Mouse (Mus musculus): ENCODE results near the gene Cnr2. TPM values are rescaled to one million over a fixed set of nuclear protein-coding genes. Genes with fewer than 3 reads are reported as not detected.
A peak's percentile ranks its signal among the peaks of the same experiment; 100 is the strongest.

Cnr2 gene
- polyA plus RNA-seq, 1 experiment from 2014 or later, result 0.29 TPM

DNA sequence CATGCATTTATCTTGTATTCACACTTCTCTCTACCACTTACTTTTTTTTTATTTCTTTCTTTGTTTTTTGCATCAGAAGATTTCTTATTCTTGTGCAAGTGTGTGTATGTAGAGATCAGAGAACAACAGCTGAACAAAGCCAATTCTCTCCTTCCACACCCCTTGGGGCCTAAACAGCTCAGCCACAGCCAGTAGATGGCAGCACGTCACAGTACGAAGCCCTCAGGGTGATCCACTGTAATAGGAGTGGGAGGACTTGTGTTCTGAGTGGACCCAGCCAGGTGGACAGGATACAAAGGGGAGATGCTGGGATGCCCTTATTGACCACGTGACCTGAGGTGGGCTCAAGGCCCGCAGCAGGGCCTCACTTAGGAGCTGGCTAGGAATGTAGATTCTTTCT lies 5.3 kb upstream of the Cnr2 start:
- Histone ChIP-seq H3K27me3 (replicated peaks) (no peaks in the 10 kb centered on the region), H3K4me1 (peaks cover 2% of the 10 kb centered on the region), H3K36me3 (no peaks in the 10 kb centered on the region), H3K4me3 (no peak overlapping the region), H3K9ac (no peak overlapping the region), H3K4me2 (no peak overlapping the region), H3K27ac (replicated peaks) (no peak overlapping the region), H3K9me3 (no peaks in the 10 kb centered on the region)
- peak; percentile 64 for ATAC-seq (ENCODE audit: extremely low read depth, insufficient number of reproducible peaks, low FRiP score, low TSS enrichment)
- 5% methylated on average over 4 of the region's 4 CpGs for WGBS

GRCm38 (mm10) chr4:135891539-135891938 lies 3.7 kb upstream of the Cnr2 start:
- no peak for ATAC-seq (ENCODE audit: extremely low read depth, insufficient number of reproducible peaks, low FRiP score, low TSS enrichment)
- Histone ChIP-seq H3K27me3 (replicated peaks) (no peaks in the 10 kb centered on the region), H3K27ac (replicated peaks) (no peak overlapping the region), H3K4me3 (no peak overlapping the region), H3K36me3 (no peaks in the 10 kb centered on the region), H3K4me2 (no peak overlapping the region), H3K9ac (no peak overlapping the region), H3K4me1 (peaks cover 9% of the 10 kb centered on the region), H3K9me3 (no peaks in the 10 kb centered on the region)
- WGBS, result 84% methylated on average over 2 of the region's 2 CpGs

- H3K4me2 ChIP-seq, result no peak overlapping the region
- no peak for ATAC-seq (ENCODE audit: extremely low read depth, insufficient number of reproducible peaks, low FRiP score, low TSS enrichment)
- peaks cover 10% of the 10 kb centered on the region for H3K4me1 ChIP-seq
- H3K9ac ChIP-seq, result 0 out of 2 replicates have a peak overlapping the region, but pooled peaks have one; percentile 58
- H3K9me3 ChIP-seq, result no peaks in the 10 kb centered on the region
- WGBS, result 15% methylated on average over 4 of the region's 4 CpGs
- H3K27me3 ChIP-seq (replicated peaks), result no peaks in the 10 kb centered on the region
- H3K27ac ChIP-seq (replicated peaks), result no peak overlapping the region
- H3K4me3 ChIP-seq, result no peak overlapping the region
- H3K36me3 ChIP-seq, result no peaks in the 10 kb centered on the region
These were observed 2.3 kb upstream of the Cnr2 start for GRCm38 (mm10) chr4:135892884-135893283.

DNA sequence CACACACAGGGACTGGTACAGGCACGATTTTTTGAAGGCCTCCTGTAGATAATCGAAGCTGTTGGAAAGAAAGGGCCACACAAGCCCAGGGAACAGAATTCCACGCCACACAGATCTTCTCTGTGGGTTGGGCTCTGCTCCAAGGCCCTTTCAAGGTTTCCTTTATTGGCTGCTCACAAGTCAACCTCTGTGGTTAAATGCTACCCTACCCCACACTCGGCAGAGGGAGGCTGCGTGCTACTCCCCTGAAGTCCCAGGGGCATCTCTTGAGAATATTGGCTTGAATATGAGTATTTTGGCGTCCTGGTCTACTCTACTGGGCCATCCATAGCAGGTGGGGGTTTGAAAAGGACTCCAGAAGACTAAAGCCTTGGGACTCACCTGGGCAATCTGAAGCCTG lies 963 bp downstream of the Cnr2 start:
- WGBS, result 67% methylated on average over 6 of the region's 6 CpGs
- no peaks in the 10 kb centered on the region for H3K36me3 ChIP-seq
- ATAC-seq (ENCODE audit: extremely low read depth, insufficient number of reproducible peaks, low FRiP score, low TSS enrichment), result no peak
- no peak overlapping the region for H3K9ac ChIP-seq
- H3K27ac ChIP-seq (replicated peaks), result no peak overlapping the region
- peaks cover 19% of the 10 kb centered on the region for H3K4me1 ChIP-seq
- no peak overlapping the region for H3K4me3 ChIP-seq
- no peaks in the 10 kb centered on the region for H3K27me3 ChIP-seq (replicated peaks)
- H3K9me3 ChIP-seq, result no peaks in the 10 kb centered on the region
- H3K4me2 ChIP-seq, result no peak overlapping the region

DNA sequence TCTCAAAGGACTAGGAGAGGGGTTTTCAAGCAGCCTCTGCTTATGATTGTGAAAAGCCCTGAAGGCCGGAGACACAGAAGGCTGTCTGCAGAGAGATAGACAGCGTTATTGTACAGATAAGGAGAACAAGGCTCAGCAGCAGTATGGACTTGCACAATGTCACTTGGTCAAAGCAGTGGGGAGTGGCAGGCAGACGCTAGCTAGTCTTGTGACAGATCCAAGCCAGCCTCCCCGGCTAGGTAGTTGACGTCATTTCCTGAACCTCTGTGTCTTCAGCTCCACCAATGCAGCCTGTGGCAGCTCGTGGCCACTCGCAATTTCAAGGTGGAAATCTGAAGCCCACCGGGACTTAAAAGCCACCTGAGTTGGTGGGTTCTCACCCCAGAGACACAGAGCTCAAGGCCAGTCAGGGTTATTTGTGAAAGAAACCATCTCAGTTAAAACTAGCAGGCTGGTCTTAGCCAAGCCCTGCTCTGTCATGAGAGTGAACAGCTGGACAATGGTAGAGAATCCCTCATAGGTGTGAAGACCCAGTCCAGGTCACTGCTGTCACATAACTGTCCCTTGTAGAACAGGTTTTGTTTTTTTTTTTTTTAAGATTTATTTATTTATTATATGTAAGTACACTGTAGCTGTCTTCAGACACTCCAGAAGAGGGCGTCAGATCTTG lies 3.3 kb downstream of the Cnr2 start:
- peak overlapping the region; percentile 72 for H3K27ac ChIP-seq (replicated peaks)
- 14% methylated on average over 8 of the region's 9 CpGs for WGBS

GRCm38 (mm10) chr4:135899050-135899448 lies 3.9 kb downstream of the Cnr2 start:
- Histone ChIP-seq H3K36me3 (no peaks in the 10 kb centered on the region), H3K9me3 (no peaks in the 10 kb centered on the region), H3K4me2 (no peak overlapping the region), H3K4me3 (no peak overlapping the region), H3K4me1 (peaks cover 19% of the 10 kb centered on the region), H3K9ac (no peak overlapping the region), H3K27ac (replicated peaks) (no peak overlapping the region), H3K27me3 (replicated peaks) (no peaks in the 10 kb centered on the region)
- 85% methylated on average over 7 of the region's 7 CpGs for WGBS
- ATAC-seq (ENCODE audit: extremely low read depth, insufficient number of reproducible peaks, low FRiP score, low TSS enrichment), result no peak

More for the DNA sequence above, 3.3 kb downstream of the Cnr2 start:
- Histone ChIP-seq H3K4me3 (no peak overlapping the region), H3K27me3 (replicated peaks) (no peaks in the 10 kb centered on the region), H3K9ac (peak overlapping the region; percentile 48), H3K36me3 (no peaks in the 10 kb centered on the region), H3K9me3 (no peaks in the 10 kb centered on the region), H3K4me1 (peaks cover 19% of the 10 kb centered on the region), H3K4me2 (peak overlapping the region; percentile 47)
- 0 out of 2 replicates have a peak, but pooled peaks have one; percentile 43 for ATAC-seq (ENCODE audit: extremely low read depth, insufficient number of reproducible peaks, low FRiP score, low TSS enrichment)

DNA sequence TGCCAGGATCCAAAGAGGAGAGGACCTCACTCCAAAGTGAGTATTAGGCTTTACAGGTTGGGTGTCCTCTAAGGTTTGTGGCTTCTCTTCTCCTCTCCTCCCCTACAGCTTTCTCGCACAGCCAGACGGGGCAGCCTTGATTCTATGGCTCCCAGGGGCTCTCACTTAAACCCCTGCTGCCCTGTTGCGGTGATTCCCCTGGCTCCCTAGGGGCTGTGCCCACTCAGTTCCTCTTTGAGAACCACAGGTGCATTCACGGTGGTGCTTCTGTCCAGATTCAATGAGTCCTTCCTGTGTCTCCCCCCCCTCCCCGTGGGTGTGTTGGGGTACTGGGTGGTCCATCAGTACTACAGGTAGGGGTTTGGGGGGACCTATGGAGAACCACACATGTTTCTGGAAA lies 4.8 kb downstream of the Cnr2 start:
- Histone ChIP-seq H3K4me1 (peaks cover 15% of the 10 kb centered on the region), H3K4me3 (no peak overlapping the region), H3K36me3 (no peaks in the 10 kb centered on the region), H3K27me3 (replicated peaks) (no peaks in the 10 kb centered on the region), H3K9ac (no peak overlapping the region), H3K4me2 (no peak overlapping the region), H3K9me3 (no peaks in the 10 kb centered on the region), H3K27ac (replicated peaks) (no peak overlapping the region)
- 77% methylated on average over 5 of the region's 5 CpGs for WGBS
- ATAC-seq (ENCODE audit: extremely low read depth, insufficient number of reproducible peaks, low FRiP score, low TSS enrichment), result no peak

- H3K4me3 ChIP-seq, result no peak overlapping the region
- H3K9me3 ChIP-seq, result peaks cover 4% of the 10 kb centered on the region; the same call in 1 of the 2 replicates
- H3K9ac ChIP-seq, result no peak overlapping the region
- no peak overlapping the region for H3K27ac ChIP-seq (replicated peaks)
- H3K4me1 ChIP-seq, result peaks cover 10% of the 10 kb centered on the region
- no peaks in the 10 kb centered on the region for H3K27me3 ChIP-seq (replicated peaks)
- 77% methylated on average over 4 of the region's 4 CpGs for WGBS
- no peak overlapping the region for H3K4me2 ChIP-seq
- no peaks in the 10 kb centered on the region for H3K36me3 ChIP-seq
- no peak for ATAC-seq (ENCODE audit: extremely low read depth, insufficient number of reproducible peaks, low FRiP score, low TSS enrichment)
These were observed 7.5 kb downstream of the Cnr2 start for GRCm38 (mm10) chr4:135902606-135903242.

DNA sequence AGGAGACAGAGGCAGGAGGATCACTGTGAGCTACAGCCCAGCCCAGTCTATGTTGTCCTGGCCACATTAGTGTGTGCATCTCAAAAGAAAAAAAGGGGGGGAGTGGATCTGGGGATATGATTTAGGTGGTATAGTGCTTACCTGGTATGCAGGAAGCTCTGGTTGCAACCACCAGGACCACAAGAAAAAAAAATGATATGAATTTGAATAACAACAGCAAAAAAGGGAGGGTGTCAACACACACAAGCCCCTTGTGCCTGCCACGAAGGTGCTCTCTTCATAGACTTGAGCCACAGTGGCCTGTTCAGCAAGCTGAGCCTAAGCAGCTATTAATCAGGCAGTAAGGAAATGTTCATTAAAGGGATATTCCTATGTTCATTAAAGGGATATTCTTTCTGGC lies 9.6 kb downstream of the Cnr2 start:
- no peak overlapping the region for H3K27ac ChIP-seq (replicated peaks)
- H3K27me3 ChIP-seq (replicated peaks), result no peaks in the 10 kb centered on the region
- H3K4me2 ChIP-seq, result no peak overlapping the region
- WGBS, result 35% methylated on average over 1 of the region's 1 CpGs
- H3K4me3 ChIP-seq, result no peak overlapping the region
- H3K9me3 ChIP-seq, result peaks cover 4% of the 10 kb centered on the region; the same call in 1 of the 2 replicates
- H3K4me1 ChIP-seq, result peaks cover 7% of the 10 kb centered on the region
- ATAC-seq (ENCODE audit: extremely low read depth, insufficient number of reproducible peaks, low FRiP score, low TSS enrichment), result no peak
- H3K36me3 ChIP-seq, result no peaks in the 10 kb centered on the region
- H3K9ac ChIP-seq, result no peak overlapping the region

DNA sequence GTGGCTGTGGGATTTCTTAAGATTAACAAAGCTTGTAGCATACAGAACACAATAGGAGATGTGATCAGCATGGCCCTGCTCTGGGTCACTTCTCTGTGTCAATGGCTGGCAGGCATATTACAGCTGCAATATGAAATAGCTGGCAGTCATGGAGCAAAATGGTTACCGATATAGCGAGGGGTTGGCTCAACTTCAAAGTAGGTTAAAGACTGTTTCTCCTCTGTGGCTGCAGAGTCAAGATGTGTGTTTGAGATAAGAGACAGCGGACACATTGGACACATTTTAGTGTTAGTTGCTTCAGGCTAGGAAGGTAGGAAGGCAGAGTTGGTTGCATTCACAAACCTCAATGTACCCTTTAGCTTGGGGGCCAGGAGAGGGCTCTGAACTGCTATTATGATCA lies 11.4 kb downstream of the Cnr2 start:
- peaks cover 4% of the 10 kb centered on the region; the same call in 1 of the 2 replicates for H3K9me3 ChIP-seq
- WGBS, result 81% methylated on average over 3 of the region's 3 CpGs

GRCm38 (mm10) chr4:135909326-135910066 lies 14.3 kb downstream of the Cnr2 start:
- Histone ChIP-seq H3K4me3 (no peak overlapping the region), H3K36me3 (no peaks in the 10 kb centered on the region), H3K4me2 (0 out of 2 replicates have a peak overlapping the region, but pooled peaks have one; percentile 34), H3K9me3 (peaks cover 4% of the 10 kb centered on the region; the same call in 1 of the 2 replicates), H3K4me1 (peaks cover 11% of the 10 kb centered on the region), H3K27ac (replicated peaks) (no peak overlapping the region), H3K27me3 (replicated peaks) (no peaks in the 10 kb centered on the region), H3K9ac (peak overlapping the region; percentile 17; the same call in 1 of the 2 replicates)
- WGBS, result 19% methylated on average over 13 of the region's 13 CpGs
- ATAC-seq (ENCODE audit: extremely low read depth, insufficient number of reproducible peaks, low FRiP score, low TSS enrichment), result no peak

More for the DNA sequence above, 11.4 kb downstream of the Cnr2 start:
- no peaks in the 10 kb centered on the region for H3K27me3 ChIP-seq (replicated peaks)
- no peaks in the 10 kb centered on the region for H3K36me3 ChIP-seq
- peaks cover 10% of the 10 kb centered on the region for H3K4me1 ChIP-seq
- H3K4me2 ChIP-seq, result no peak overlapping the region
- no peak for ATAC-seq (ENCODE audit: extremely low read depth, insufficient number of reproducible peaks, low FRiP score, low TSS enrichment)
- no peak overlapping the region for H3K27ac ChIP-seq (replicated peaks)
- no peak overlapping the region for H3K4me3 ChIP-seq
- no peak overlapping the region for H3K9ac ChIP-seq

All from heart, embryonic 13.5 days (tissue).